Mouse (Mus musculus) kidney, adult 18-20 months (tissue): ENCODE measurements around the gene Gm49355.
"Not testable (repeated sequence)": the region's sequence is repeated elsewhere in the genome, so short reads cannot be mapped to it uniquely, and the experiment has no call there.

Experiments
- DNase-seq: peaks from one replicate; pipeline ENCODE4 v3.0.0; 2021

Gm49355 gene

DNA sequence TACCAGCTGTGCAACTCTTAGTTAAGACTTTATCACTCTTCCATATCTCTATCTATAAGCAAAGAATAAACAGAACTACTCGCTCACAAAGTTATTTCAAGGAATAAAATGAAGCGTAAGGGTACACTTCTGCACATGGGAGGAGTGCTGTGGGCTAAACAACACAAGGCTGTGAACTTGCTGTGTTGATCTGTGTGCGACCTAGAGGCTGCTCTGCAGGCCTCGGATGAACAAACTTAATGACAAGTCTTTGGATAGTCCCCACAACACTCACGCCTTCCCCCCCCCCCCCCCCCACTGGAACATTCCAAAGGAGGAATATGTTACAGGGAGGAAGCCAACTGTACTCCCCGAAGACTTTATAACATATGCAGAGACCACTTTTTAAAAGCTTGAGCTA lies at the start of gene Gm49355:
TSS of gene Gm49355 (plus strand) at position 336 of the 400 bp plus-strand sequence.
- DNase-seq: no peak

DNA sequence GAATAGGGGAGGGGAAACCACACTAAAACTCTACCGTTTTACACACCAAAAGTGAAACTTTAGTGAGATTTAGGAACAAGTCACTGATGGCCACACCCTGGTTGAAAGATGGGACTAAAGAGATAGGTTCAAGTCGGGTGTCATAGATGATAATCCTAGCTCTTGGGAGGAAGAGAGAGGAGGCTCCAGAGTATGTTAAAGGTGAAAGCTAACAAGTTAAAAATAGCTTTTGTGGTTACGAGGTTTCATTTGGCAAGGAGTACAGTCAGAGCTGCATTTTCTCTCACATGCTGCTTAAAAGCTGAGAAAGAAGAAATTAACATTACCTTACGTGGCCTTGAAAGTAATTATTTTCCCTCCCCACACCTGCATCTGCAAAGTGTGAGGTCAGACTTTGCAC lies 40.0 kb upstream of the Gm49355 start:
- DNase-seq: no peak

DNA sequence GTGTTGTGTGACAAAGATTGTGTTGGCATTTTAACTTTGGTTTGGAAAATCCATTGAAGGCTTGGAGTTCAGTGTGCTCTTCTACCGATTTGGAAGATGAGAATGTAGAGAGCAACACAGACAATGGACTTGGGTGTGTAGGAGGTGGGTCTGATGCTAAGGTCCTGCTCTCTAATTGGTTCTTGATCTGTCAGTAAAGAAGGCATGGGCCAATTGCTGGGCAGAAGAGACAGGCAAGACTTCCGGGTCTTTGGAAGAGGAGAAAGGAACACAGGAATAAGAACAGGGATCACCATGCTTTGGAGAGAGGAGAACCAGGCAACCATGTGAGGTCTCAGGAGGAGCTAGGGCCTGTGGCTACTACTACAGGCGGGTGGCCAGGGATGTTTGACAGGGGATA lies 7.7 kb upstream of the Gm49355 start:
- DNase-seq: no peak

DNA sequence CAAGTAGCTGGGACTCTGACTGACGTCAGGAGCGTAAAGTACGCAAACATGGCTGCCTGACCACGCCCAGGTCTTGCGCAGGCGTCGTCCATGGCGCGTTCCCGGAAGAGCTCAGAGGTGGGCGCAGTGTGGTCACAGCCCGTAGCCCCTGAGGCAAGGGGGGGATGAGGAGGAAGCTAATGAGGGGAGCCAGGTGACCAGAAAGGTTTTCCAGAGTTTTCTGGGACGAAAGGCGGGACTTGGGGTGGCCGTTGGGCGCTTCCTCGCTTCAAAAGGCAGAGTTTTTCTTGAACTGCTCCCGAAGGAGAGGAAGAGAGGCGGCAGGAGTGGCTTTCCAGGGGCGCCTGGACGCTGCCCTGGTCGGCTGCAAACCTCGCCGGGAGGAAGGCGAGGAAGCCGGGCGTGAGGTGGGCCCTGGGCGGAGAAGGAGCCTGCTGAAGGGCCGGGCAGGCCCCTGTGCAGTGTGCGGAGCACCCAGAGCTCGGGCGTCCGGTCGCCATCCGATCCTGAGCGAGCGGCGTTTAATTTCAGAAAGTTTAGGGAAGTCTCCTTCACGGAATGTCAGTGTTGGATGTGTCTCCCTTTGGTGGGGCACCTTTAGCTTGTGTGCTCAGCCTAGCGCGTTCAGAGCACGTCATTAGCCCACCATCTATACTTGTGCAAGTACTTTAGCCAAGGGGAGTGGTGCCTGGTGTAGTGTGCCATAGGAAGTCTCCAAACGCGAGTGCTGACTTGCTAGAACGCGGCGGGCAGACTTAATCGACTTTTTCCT lies 551 bp downstream of the Gm49355 start, which contains the start of gene 3830406C13Rik:
TSS of gene 3830406C13Rik (plus strand) at position 33 of the 772 bp plus-strand sequence.
- DNase-seq: peak; percentile 88

DNA sequence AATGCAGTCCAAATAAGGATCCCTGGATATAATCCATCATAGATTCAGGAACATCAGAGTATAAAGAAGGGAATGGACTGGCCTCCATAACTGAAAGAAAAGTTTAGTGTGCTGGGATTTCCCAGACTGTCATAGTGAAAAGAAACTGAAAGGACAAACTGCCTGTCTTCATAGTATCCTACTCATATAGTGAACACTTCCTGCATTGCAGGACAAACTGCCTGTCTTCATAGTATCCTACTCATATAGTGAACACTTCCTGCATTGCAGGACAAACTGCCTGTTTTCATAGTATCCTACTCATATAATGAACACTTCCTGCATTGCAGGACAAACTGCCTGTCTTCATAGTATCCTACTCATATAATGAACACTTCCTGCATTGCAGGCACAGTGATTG lies 6.0 kb downstream of the Gm49355 start:
- DNase-seq: not testable (repeated sequence)

DNA sequence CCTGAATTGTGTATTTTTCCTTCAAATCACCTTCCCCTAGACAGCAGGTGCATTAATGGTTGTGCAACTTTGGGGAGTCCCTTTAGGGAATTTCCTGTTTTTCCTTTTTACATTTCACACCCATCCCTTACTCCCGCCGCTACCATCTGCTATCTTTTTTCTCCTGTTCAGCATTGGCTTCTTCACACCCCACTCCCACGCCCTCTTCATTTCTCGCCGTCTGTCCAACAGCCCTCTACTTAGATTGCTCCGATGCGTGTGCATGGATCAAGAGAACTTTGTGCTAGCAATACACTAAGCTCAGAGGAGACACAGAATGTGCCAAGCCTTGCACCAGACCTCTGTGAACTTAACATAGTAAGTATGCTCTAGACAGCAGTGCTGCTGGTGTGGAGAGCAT lies 12.6 kb downstream of the Gm49355 start:
- DNase-seq: no peak

DNA sequence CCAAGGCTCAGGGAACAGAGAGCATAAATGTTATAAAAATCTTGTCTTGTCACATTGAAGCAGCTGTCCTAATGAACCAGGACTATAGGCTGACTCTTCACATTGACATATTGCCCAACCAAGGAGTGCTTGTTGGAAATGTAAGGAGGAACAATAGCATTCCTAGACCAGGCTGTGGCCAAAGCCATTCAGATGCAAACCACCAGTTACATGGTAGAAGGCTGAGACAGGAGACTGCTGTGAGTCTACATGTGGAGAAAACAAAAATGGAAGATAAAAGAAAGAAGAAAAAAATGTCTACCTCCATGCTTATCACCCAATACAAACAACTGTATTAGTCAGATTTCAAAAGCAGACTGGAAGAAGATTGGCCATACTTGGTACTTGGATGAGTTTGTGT lies 15.4 kb downstream of the Gm49355 start:
- no peak for DNase-seq

DNA sequence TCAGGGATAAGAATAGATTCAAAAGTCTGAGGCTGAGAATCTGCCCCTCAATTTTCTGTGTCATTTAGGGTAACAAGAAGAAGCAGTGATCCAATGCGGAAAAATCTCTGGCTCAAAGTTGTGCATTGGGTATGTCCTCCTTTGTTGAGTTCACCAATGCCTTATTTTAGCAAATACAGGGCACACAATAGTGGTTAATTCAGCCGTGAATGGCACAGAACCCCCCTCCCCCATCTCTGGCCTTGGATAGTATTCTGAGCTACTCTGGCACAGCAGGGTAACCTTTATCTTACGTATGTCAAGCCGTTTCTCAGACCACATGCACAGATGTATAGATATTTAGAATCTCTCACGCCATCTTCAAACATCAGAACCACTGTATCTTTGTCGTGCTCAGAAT lies 15.9 kb downstream of the Gm49355 start:
- no peak for DNase-seq

DNA sequence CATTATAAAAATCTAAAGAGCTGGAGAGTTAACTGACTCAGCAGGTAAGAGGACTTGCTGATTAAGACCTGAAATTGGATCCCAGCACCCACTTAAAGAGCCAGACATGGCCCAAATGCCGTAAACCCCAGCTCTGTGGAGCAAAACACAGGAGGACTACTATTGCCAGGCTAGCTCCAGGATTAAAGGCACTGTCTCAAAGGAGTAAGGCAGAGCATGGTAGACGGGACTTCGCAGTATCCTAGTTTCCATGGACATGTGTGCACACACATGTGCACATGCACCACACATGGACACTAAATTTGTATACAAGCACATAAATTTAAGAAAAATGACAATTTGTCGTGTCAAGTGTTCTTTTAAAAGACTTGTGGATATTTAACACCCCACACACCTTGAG lies 16.5 kb downstream of the Gm49355 start:
- no peak for DNase-seq

DNA sequence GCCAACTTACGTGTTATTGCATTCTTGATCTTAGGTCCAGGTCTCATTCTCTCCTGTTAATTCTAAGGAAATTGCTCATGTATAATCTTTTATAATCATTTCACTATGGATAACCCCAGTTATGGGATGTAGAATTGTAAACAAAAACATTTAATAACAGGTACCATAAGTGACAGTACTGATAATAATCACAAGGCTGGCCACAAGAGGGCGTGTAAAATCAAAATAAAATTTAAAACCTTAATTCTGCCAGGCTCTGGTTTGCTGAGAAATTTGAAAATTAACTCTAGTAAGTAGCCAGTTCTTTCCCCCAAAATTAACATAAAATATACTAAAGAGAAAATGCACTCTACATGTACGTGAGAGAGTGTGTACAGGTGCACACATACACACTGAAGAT lies 16.9 kb downstream of the Gm49355 start:
- no peak for DNase-seq

DNA sequence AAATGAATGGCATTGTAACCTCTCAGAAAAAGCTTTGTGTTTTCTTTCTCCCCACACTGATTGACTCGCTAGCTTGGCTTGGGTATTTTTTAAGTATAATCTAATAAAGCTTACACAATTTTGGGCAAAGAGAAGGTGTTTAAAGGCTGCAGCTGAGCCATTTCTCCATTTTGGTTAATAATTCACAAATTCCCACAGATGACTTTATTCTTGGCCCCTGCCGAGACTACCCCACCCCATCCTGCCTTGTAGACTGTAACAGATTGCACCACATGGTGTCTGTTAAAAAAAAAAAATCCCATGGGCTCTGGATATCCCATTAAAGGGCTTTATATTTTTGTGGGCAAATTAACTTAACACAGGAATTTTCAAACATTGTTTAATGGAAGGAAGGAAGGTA lies 19.3 kb downstream of the Gm49355 start:
- no peak for DNase-seq

DNA sequence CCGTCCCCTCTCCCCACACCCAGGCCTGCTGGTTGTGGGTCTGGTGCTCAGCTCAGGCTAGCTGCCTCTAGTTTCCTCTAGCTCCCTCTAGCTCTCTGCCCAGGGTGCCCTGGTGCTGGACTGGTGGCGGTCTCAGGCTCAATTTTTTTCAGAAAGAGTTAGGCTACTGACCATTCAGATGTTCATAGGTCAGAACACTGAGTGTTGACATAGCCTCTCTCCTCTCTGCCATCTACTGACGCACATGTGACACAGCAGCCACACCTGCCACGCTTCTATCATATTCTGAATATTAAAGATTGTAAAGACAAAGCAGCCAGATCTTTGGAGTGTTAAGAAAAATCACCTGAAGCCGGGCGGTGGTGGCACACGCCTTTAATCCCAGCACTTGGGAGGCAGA lies 49.8 kb downstream of the Gm49355 start:
- no peak for DNase-seq

DNA sequence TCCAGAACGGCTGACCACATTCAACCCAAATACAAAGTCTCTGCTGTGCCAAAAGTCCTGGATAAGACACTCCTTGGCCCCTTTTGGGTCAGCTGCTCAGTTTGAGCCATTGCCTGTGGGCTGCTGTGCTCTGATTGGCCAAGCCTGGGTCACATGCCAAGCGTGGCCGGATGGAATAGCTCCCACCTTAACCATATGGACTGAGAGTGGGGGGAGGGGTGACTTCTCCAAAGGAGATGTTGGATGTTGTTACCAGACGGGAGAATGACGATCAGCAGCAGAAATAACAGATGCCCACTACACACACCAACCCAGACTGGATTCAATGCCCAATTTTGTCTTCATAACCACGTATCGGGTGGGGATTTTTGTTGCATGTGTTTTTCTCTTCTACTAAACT lies 51.1 kb downstream of the Gm49355 start:
- no peak for DNase-seq

DNA sequence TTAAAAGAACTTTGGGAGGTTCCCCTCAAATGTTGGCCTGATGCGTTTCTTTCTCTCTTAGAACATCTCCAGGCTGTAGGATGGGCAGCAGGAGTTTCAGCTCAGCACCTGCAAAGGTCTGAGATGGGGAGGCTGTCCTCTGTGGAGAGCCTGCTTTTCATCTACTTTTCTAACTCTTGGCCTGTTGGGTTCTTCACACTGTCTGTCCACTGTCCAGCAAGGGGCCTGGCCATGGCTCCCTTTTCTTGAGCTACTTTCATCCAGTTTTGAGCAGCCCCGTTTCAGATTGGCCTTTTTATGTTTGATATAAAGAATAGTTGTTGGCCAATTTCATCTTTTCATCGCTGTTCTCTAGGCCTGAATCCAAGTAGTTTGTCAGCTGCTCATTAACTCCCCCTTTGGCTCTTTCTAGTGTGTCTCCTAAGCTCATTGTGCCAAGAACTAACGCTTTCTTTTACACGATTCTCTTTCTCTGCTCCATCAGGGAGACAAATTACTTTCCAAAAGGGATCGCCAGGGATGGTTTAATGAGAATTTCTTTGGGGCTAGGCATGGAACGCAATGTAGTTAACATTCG lies 53.7 kb downstream of the Gm49355 start:
- DNase-seq: no peak

DNA sequence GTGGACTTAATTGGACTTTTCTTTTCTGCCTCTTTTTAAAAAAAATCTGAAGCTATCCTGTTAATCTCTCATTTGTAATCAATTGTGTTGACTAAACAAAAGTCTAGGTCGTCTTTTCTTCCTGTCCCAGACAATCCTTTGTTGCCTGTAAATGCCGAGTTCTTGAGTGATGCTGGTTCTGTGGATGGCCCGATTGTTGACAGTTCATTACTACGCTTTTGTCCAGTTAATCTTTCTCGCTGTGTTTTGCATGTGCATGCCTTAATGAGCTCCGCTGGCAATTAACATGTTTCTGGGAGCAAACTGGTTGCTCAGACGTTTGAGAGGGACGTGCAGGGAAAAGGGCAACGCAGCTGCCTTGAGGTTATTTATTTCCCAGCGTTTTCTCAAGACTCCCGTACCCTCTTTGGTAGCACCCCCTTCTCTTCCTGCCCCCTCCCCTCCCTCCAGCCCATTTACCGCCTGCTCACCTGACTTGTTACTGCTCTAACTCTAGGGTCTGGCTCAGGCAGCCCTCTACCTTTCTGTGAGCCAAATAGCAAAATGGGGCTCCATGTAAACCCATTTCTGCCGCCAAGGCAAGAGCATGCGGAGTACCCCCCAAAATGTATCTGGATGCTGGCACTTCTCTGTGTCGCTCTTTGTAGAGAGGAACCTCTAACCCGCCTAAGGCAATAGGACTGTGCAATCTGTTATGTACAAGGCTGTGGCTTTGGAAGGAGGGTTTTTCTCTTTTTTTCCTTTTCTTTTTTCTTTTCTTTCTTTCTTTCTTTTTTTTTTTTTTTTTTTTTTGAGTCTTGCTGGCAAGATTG lies 54.4 kb downstream of the Gm49355 start:
- no peak for DNase-seq

DNA sequence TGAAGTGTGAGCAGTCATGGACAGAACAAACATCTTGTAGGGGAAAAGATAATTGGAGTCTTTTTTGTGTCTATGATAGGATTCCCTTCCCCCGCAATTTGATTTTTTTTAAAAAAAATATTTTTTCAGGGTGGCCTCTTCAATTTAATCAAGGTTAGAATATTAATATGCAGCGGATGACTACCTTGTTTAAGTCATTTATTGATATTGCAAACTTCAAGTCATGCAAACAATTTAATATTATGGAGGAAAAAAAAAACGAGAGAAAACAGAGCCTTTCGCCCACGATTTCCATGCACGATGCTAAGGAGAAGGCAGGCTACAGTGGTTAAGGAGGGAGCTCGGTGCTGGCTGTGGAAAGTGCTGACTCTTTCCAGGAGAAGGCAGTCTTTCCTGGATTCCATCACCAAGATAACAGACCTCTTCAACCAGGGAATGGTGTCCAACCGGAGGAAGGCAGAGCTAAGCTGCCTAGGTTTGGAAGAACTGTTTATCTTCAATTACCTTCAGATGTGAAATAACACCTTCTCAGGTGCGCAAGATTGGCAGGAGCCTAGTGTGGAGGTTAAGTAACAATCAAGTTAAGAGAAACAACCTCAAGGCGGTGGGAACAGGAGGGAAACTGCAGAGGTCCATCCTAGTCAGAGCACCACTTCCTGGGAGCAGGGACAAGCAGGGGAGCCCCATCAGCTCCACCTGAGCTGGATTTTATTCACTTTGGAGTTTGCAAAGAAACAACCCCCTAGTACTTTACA lies 55.2 kb downstream of the Gm49355 start:
- DNase-seq: no peak

DNA sequence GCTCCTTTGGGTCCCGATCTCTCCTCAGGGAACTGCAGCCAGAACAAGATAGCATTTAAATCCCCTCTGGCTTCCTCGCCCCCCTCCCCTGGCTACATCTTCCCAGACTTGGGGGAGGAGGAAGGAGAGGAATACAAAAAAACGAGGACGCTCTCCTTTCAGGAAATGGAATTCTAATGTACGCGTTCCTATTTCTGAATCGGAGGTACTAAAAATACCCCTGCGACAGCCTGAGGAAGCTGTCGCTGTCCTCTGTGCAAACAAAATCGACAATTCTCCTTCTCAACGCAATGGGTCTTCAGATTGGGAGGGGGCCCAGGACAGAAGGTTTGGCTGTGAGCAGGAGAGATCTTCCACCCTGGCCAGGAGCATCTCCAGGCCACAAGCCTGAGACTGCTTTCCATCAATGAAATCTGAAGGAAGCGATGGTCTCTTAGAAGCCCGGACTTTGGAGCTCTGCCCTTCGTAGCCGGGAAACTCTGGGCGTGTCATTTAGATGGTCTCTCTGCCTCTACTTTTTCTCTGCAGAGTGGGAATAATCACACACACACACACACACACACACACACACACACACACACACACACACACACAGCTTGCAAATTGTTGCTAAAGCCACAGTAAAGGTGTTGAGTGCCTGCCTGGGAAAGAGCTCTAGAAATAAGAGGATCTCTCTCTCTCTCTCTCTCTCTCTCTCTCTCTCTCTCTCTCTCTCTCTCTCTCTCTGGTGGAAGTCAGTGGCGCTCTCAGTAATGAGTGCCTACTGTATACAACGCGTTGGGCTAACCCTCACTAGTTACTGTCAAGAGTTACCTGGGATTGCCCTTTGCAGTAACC lies 56.7 kb downstream of the Gm49355 start:
- DNase-seq: no peak

DNA sequence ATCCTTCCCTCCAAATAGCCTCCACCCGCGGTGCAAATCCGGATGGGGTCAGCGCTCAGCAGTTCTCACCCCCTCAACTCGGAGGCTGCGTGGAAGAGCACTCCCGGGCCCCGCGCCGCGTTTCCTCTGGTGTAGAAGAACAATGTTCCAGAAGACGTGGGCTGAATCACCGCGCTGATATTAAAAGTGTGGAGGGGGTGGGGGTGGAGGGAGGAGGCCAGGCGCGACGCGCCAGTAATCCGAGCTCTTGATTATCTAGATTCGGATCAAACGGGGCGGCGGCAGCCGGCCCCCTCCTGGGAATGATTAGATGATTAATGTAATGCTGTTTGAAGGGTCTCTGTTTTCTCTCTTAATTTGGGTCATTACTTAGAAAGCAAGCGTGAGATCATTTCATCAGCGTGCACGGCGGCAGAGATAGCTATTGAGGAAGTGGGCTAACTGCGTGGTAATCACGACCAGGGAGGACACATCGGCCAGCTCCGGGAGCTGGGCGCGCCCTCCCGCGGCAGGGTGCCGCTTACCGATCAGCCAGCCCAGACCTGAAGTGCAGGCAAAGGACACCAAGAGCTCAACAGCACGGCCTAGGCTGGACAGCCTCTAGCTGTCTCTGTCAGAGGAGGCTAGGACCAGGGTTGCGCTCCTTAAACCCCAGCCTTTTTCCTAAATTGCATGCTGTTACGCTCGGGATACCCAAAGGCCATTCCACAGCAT lies 57.5 kb downstream of the Gm49355 start:
- no peak for DNase-seq

DNA sequence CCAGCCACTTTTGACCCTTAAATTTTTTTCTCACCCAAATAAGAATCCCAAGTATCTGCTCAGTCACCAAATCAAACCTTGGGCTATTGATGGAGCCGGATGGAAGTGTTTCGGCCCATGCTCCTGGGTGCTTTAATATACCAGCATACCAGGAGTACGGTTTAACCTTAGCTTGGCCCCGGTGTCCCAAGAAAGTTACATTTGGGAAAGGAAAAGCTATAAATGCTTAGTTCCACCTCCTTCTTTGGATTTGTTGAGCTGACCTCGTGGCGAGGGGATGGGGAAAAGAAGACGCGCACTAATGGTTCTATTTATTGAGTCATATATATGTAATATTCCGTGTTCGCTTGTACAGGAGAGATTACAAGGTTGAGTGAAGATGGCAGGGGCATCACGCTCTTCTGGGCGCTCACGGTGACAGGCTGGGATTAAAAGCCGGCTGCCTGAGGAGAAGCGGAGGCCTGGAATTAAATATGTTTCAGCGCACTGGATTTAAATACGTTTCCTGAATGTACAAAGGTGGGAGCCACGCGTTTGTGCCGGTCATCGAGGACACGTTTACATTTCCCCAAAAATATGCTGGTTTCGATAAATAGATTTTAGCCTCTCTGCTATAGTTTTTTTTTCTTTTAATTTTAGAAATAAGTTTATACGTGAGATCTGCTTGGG lies 58.1 kb downstream of the Gm49355 start:
- no peak for DNase-seq

DNA sequence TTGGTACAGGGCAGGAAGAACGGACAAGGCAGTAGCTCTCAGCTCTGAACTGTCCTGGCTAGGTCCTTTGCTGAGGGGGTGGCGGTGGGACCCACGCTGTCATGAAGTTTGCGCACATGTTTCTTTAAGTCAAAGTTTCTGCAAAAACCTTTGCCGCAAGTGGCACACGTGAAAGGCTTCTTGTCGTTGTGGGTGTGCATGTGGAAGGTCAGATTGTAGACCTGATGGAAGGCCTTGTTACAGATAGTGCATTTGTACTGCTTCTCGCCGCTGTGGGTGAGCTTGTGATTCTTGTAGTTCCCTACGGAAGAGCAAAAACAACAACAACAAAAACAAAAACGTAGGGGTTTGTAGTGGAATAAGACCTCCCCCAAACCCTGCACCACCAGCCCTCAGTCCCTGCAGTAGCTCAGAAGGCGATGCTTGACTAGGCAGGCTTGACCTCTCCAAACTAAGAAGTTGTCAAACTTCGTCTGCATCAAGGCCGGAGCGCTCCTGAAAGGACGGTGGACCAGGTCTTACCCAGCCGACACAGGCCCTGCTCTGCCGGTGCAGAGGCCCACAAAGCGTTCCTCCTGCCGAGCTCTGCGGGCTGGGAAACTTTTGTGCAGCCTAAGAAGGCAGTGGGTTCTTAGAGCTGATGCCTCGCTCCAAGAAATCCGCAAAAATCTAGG lies 58.8 kb downstream of the Gm49355 start:
- DNase-seq: no peak
